Mouse (Mus musculus) cerebellum, postnatal 14 days (tissue): ENCODE measurements around the gene Mtx2.

Experiments used
- DNase-seq, 2 experiments: peaks; one replicate each; pipeline ENCODE4 v3.0.0; 2021; ENCODE audit warnings: mixed read lengths in 2 of 2

Mtx2 gene

GRCm38 (mm10) chr2:74925968-74926814 is 100.6 kb downstream of the Mtx2 start:
- DNase-seq, result no peak
